Mouse (Mus musculus) lung, postnatal 0 days (tissue): Measurements from ENCODE around the gene Cnbp.

ENCODE experiments used
- CTCF ChIP-seq: IDR thresholded peaks from 2 replicates; pipeline ENCODE4 v1.5.1; 2016; ENCODE audit warnings: antibody characterized with exemption, mild to moderate bottlenecking
- EP300 ChIP-seq: IDR thresholded peaks from 2 replicates; pipeline ENCODE4 v1.6.1; 2016; ENCODE audit warnings: antibody characterized with exemption, mild to moderate bottlenecking, control low read depth

DNA sequence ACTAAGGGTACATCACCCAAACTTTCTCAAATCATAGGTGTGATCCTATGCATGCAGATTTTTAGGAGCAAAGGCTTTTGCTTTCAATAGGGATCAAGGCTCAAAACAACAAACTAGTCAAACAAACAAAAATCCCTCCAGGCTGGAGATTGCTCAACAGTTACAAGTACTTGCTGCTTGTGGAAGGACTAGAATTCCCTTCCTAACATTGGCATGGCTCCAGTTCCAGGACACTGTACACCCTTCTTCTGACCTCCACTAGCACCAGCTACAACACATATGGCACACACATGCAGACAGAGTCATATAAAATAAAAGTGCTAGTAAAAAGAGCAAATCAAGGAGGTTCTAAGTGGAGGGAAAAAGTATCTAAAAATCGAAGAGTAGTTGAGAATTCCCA, 4.1 kb downstream of the Cnbp start:
- TF ChIP-seq CTCF: no peak
- no peak for TF ChIP-seq EP300
